In genomic region chr16:22856773-22857172, GRCm38 (mm10) we compare ENCODE assay signal across 9 mouse cellular contexts. TPM values are rescaled to one million over a fixed set of nuclear protein-coding genes. Genes with fewer than 3 reads are reported as not detected.
DNase-seq lines count a peak whose midpoint lies in the region; ATAC-seq and TF ChIP-seq lines count a peak whose summit lies in the region.
"Had no signal": no experiment of that assay in that cellular context is flagged by ENCODE, and none has a peak within 500 bp of the region (broad histone marks: within the 10 kb centered on the region; RNA-seq: fewer than 3 reads in every experiment).

No protein-coding gene starts in this region.

- peak overlapping the region; percentile 90 for H3K4me3 ChIP-seq in heart, embryonic 12.5 days
- H3K4me3 ChIP-seq in G1E (ENCODE audit: low read depth, low read length): peak overlapping the region; percentile 100
- peak overlapping the region; percentile 60 for H3K4me3 ChIP-seq in forebrain, embryonic 15.5 days
- H3K4me3 ChIP-seq in liver, postnatal 0 days (ENCODE audit: low read depth, low read length): peak overlapping the region; percentile 75

- H3K4me2 ChIP-seq in heart, embryonic 12.5 days: peak overlapping the region; percentile 93
- peak overlapping the region; percentile 74 for H3K4me2 ChIP-seq in forebrain, embryonic 15.5 days (replicated peaks)
- H3K4me2 ChIP-seq in liver, postnatal 0 days (ENCODE audit: low read depth, low read length): peak overlapping the region; percentile 94

- H3K36me3 ChIP-seq in heart, embryonic 12.5 days: peaks cover 6% of the 10 kb centered on the region; the same call in 1 of the 2 replicates
- peaks cover 53% of the 10 kb centered on the region for H3K36me3 ChIP-seq in G1E (replicated peaks)
- 0 out of 2 replicates have a peak, but pooled peaks cover 2% of the 10 kb centered on the region for H3K36me3 ChIP-seq in forebrain, embryonic 15.5 days
- peaks cover 11% of the 10 kb centered on the region for H3K36me3 ChIP-seq in liver, postnatal 0 days (replicated peaks; ENCODE audit: insufficient read depth, low read length)

- peak overlapping the region; percentile 69 for H3K9ac ChIP-seq in heart, embryonic 12.5 days
- peak overlapping the region; percentile 50 for H3K9ac ChIP-seq in forebrain, embryonic 15.5 days (replicated peaks)
- H3K9ac ChIP-seq in liver, postnatal 0 days (replicated peaks): peak overlapping the region; percentile 69

- no peak for DNase-seq in heart, adult 8-10 months (ENCODE audit: low spot score)
- DNase-seq in G1E (ENCODE audit: low spot score): peak; percentile 29
- DNase-seq in liver, postnatal 0 days: peak; percentile 24
- no peak for DNase-seq in lung, postnatal 14 days

- no peaks in the 10 kb centered on the region for H3K27me3 ChIP-seq in heart, embryonic 12.5 days (replicated peaks)
- H3K27me3 ChIP-seq in G1E (ENCODE audit: insufficient read depth, low read length): no peaks in the 10 kb centered on the region
- H3K27me3 ChIP-seq in forebrain, embryonic 15.5 days: no peaks in the 10 kb centered on the region
- no peaks in the 10 kb centered on the region for H3K27me3 ChIP-seq in liver, postnatal 0 days (ENCODE audit: insufficient read depth, low read length)
- H3K27me3 ChIP-seq: Patski had no signal

- H3K27ac ChIP-seq in heart, embryonic 12.5 days (ENCODE audit: poor library complexity, severe bottlenecking): peak overlapping the region; percentile 70
- H3K27ac ChIP-seq in forebrain, embryonic 15.5 days (replicated peaks): peak overlapping the region; percentile 78
- H3K27ac ChIP-seq in liver, postnatal 0 days (ENCODE audit: low read depth): peak overlapping the region; percentile 98

- TF ChIP-seq CTCF in G1E (IDR thresholded peaks at IDR 0.05; ENCODE audit: low read depth, low read length): no peak
- TF ChIP-seq CTCF in liver, postnatal 0 days (IDR thresholded peaks at IDR 0.05; ENCODE audit: low read depth): no peak

- TF ChIP-seq EP300 in liver, postnatal 0 days (IDR thresholded peaks at IDR 0.05; ENCODE audit: low read depth): peak; percentile 70

- H3K9me3 ChIP-seq in heart, embryonic 12.5 days (replicated peaks): no peaks in the 10 kb centered on the region
- no peaks in the 10 kb centered on the region for H3K9me3 ChIP-seq in G1E (replicated peaks)
- no peaks in the 10 kb centered on the region for H3K9me3 ChIP-seq in forebrain, embryonic 15.5 days
- no peaks in the 10 kb centered on the region for H3K9me3 ChIP-seq in liver, postnatal 0 days (ENCODE audit: low read length)

- WGBS in heart, embryonic 12.5 days: 8% methylated on average over 9 of the region's 9 CpGs
- 15% methylated on average over 9 of the region's 9 CpGs for WGBS in forebrain, embryonic 15.5 days
- WGBS in liver, postnatal 0 days (ENCODE audit: insufficient replicate concordance): 4% methylated on average over 9 of the region's 9 CpGs

- H3K4me1 ChIP-seq in heart, embryonic 12.5 days (replicated peaks): peaks cover 11% of the 10 kb centered on the region
- H3K4me1 ChIP-seq in G1E (ENCODE audit: insufficient read depth, low read depth, low read length): peaks cover 29% of the 10 kb centered on the region
- H3K4me1 ChIP-seq in forebrain, embryonic 15.5 days: peaks cover 21% of the 10 kb centered on the region
- peaks cover 24% of the 10 kb centered on the region for H3K4me1 ChIP-seq in liver, postnatal 0 days (ENCODE audit: insufficient read depth)

- ATAC-seq in heart, embryonic 12.5 days (ENCODE audit: insufficient number of reproducible peaks, low FRiP score): no peak
- ATAC-seq in G1E (ENCODE audit: extremely low read depth, insufficient number of reproducible peaks, low FRiP score, poor library complexity, severe bottlenecking): peak; percentile 41
- no peak for ATAC-seq in forebrain, embryonic 15.5 days (replicated peaks)
- ATAC-seq in liver, postnatal 0 days: no peak
- ATAC-seq in granulocyte monocyte progenitor cell, adult 5-6 weeks (replicated peaks; ENCODE audit: poor library complexity, severe bottlenecking): no peak
- no peak for ATAC-seq in activated CD4-positive, CD25-positive, alpha-beta regulatory T cell, adult 4 months

RNA-seq across cellular contexts. Expression of gene Tbccd1, which starts 0.7 kb away (rescaled TPM):
- polyA plus RNA-seq in heart, embryonic 12.5 days (2016; fragmentation: Nextera tagmentation; extraction: Ambion mirVana): 19.2 and 20.2 TPM in 2 replicates
- 10 to 100 TPM; 10.8 to 13.5 (median 12.1) TPM for total RNA-seq in heart, adult 8-10 months (2022)
- total RNA-seq in G1E (2014; fragmentation: Nextera tagmentation): 31.6 and 38.8 TPM in 2 replicates
- 43.9 and 46.1 TPM in 2 replicates for total RNA-seq in G1E (2017)
- polyA plus RNA-seq in G1E (2012): 1.8 and 2.4 TPM in 2 replicates
- 22.5 and 23.1 TPM in 2 replicates for polyA plus RNA-seq in forebrain, embryonic 15.5 days (2015; fragmentation: Nextera tagmentation; extraction: Ambion mirVana)
- polyA plus RNA-seq in liver, postnatal 0 days (2015; fragmentation: Nextera tagmentation; extraction: Ambion mirVana): 13.7 and 14.6 TPM in 2 replicates
- total RNA-seq in granulocyte monocyte progenitor cell, adult 5-6 weeks (2014; fragmentation: Nextera tagmentation): 18.8 and 32.9 TPM in 2 replicates
- total RNA-seq in granulocyte monocyte progenitor cell, adult 5-6 weeks (2017): 22.1 and 27.1 TPM in 2 replicates
- 10 to 100 TPM; 16.5 to 18.6 TPM for polyA plus RNA-seq in activated CD4-positive, CD25-positive, alpha-beta regulatory T cell, adult 4 months (2017; shearing (Covaris generic))

RNA-seq across cellular contexts. Expression of gene Dnajb11, which starts 0.9 kb away (rescaled TPM):
- 130 and 138 TPM in 2 replicates for polyA plus RNA-seq in heart, embryonic 12.5 days (2016; fragmentation: Nextera tagmentation; extraction: Ambion mirVana)
- 10 to 100 TPM; 43.8 to 68.4 (median 55.3) TPM for total RNA-seq in heart, adult 8-10 months (2022)
- 42.4 and 44.4 TPM in 2 replicates for total RNA-seq in G1E (2014; fragmentation: Nextera tagmentation)
- total RNA-seq in G1E (2017): 103 and 121 TPM in 2 replicates
- 24.4 and 25.1 TPM in 2 replicates for polyA plus RNA-seq in G1E (2012)
- polyA plus RNA-seq in forebrain, embryonic 15.5 days (2015; fragmentation: Nextera tagmentation; extraction: Ambion mirVana): 84.9 and 85.2 TPM in 2 replicates
- 48.9 and 50.3 TPM in 2 replicates for polyA plus RNA-seq in liver, postnatal 0 days (2015; fragmentation: Nextera tagmentation; extraction: Ambion mirVana)
- 85.9 and 112 TPM in 2 replicates for total RNA-seq in granulocyte monocyte progenitor cell, adult 5-6 weeks (2014; fragmentation: Nextera tagmentation)
- 187 and 220 TPM in 2 replicates for total RNA-seq in granulocyte monocyte progenitor cell, adult 5-6 weeks (2017)
- polyA plus RNA-seq in activated CD4-positive, CD25-positive, alpha-beta regulatory T cell, adult 4 months (2017; shearing (Covaris generic)): 10 to 100 TPM; 52.9 to 66.2 TPM

RNA-seq across cellular contexts. Expression of gene Ahsg, which starts 34.3 kb away (rescaled TPM):
- polyA plus RNA-seq in heart, embryonic 12.5 days (2016; fragmentation: Nextera tagmentation; extraction: Ambion mirVana): 1.5 and 2.5 TPM in 2 replicates
- 1 to 10 TPM; 5.3 to 8.9 (median 6.8) TPM for total RNA-seq in heart, adult 8-10 months (2022)
- total RNA-seq in G1E (2014; fragmentation: Nextera tagmentation) (2.7 and 4.4 TPM in 2 replicates), G1E (2017) (0.38 and 0.52 TPM in 2 replicates)
- 0.11 and 0.15 TPM in 2 replicates for polyA plus RNA-seq in G1E (2012)
- 1.2 TPM in 1 of 2 replicates, not detected in the other for polyA plus RNA-seq in forebrain, embryonic 15.5 days (2015; fragmentation: Nextera tagmentation; extraction: Ambion mirVana)
- polyA plus RNA-seq in liver, postnatal 0 days (2015; fragmentation: Nextera tagmentation; extraction: Ambion mirVana): 25,564 and 27,060 TPM in 2 replicates
- total RNA-seq in granulocyte monocyte progenitor cell, adult 5-6 weeks (2014; fragmentation: Nextera tagmentation): not detected in 2 replicates
- not detected in 2 replicates for total RNA-seq in granulocyte monocyte progenitor cell, adult 5-6 weeks (2017)
- not detected for polyA plus RNA-seq in activated CD4-positive, CD25-positive, alpha-beta regulatory T cell, adult 4 months (2017; shearing (Covaris generic))
- polyA plus RNA-seq: Patski had no signal

RNA-seq across cellular contexts. Expression of gene Crygs, which starts 45.4 kb away (rescaled TPM):
- polyA plus RNA-seq in heart, embryonic 12.5 days (2016; fragmentation: Nextera tagmentation; extraction: Ambion mirVana): not detected in 2 replicates
- not detected for total RNA-seq in heart, adult 8-10 months (2022)
- total RNA-seq in G1E (2014; fragmentation: Nextera tagmentation): not detected in 2 replicates
- 0.16 and 0.17 TPM in 2 replicates for total RNA-seq in G1E (2017)
- not detected in 2 replicates for polyA plus RNA-seq in G1E (2012)
- not detected in 2 replicates for polyA plus RNA-seq in forebrain, embryonic 15.5 days (2015; fragmentation: Nextera tagmentation; extraction: Ambion mirVana)
- not detected in 2 replicates for polyA plus RNA-seq in liver, postnatal 0 days (2015; fragmentation: Nextera tagmentation; extraction: Ambion mirVana)
- total RNA-seq in granulocyte monocyte progenitor cell, adult 5-6 weeks (2014; fragmentation: Nextera tagmentation): not detected in 2 replicates
- not detected in 2 replicates for total RNA-seq in granulocyte monocyte progenitor cell, adult 5-6 weeks (2017)
- polyA plus RNA-seq in activated CD4-positive, CD25-positive, alpha-beta regulatory T cell, adult 4 months (2017; shearing (Covaris generic)): not detected

Comparison
In these comparisons a context has a peak if more than half of its experiments do, and no peak if none do; other contexts are left out.
1. DNase-seq: peak in G1E (single experiment) and liver, postnatal 0 days (single experiment); none in heart, adult 8-10 months (single experiment) and lung, postnatal 14 days (single experiment).
2. RNA of gene Ahsg, which starts 34.3 kb away (polyA plus RNA-seq): 25,564 to 27,060 TPM in liver, postnatal 0 days; 1.5 to 2.5 TPM in heart, embryonic 12.5 days, 0.11 to 0.15 TPM in G1E, 1.2 TPM in forebrain, embryonic 15.5 days and not detected in activated CD4-positive, CD25-positive, alpha-beta regulatory T cell, adult 4 months; every median in the first group is over 1,000 times any median in the second.
3. Peak in every context shown above with its lines, with median percentiles within 50 percentile points of each other: H3K27ac ChIP-seq, H3K4me2 ChIP-seq, H3K4me3 ChIP-seq and H3K9ac ChIP-seq.